Mouse (Mus musculus) brain, embryonic 18.5 days (tissue): ENCODE results near the gene Olfr1414.
"Not testable (repeated sequence)": the region's sequence is repeated elsewhere in the genome, so short reads cannot be mapped to it uniquely, and the experiment has no call there.

ENCODE experiments used
- DNase-seq: peaks from one replicate; pipeline ENCODE4 v3.0.0-alpha.2; 2012; ENCODE audit warnings: low read depth, low spot score

Olfr1414 gene

DNA sequence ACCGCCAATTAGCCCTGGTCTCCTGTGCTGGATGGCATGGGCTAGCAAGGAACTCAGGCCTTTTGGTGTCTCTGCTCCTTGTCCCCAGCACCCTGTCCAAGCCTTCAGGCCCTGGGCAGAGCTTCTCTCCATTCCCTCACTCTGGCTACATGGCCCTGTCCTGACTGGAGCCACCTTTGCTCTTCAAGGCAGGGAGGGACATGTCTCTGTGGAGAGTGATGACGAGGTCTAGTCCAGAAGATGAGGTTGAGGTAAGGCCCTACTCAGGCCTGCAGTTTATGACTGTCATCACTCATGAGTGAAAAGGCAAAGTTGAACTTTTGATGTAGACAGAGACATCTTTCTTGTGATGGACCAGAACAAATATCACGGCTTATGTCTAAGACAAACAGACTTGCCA lies at the start of gene Olfr1414:
Gene Olfr1414 (minus strand): TSS at position 101 of the 400 bp plus-strand sequence.
- DNase-seq, result no peak

DNA sequence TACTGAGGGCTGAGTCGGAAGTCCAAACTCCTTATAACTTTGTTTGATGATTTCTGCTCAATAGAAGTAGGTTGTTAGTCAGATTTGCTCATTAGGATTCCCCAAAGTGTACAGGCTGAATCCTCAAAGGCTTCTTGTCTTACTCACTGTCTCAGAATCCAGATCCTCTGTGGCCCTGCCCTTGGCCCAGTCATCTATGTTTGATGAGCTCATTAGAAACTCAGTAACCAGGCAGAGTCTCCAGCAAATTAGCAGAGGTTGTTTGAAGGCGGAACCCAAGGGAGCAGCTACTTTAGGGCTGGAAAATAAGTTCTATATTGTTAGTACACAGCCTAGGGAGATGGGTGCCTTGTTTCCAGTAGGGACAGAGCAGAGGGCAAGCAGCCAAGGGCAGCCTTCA lies 27.5 kb upstream of the Olfr1414 start:
- DNase-seq, result no peak

DNA sequence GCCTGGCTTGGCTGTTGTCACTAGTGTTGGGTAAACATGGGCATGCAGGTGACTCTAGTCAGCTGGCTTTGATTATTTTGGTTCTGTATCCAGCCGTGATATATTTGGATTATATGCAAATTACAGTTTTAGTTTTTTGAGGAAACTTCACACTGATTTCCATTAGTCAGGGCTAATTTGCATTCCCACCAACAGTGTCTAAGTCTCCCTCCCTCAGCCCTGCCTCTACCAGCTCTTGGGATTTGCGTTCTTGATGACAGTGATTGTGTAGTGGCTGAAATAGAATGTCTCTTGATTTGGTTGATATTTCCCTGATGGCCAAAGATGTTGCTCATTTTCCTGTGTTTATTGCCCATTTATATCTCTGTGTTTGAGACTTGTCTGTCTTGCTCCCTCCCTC lies 20.6 kb upstream of the Olfr1414 start:
- DNase-seq, result peak; percentile 16

DNA sequence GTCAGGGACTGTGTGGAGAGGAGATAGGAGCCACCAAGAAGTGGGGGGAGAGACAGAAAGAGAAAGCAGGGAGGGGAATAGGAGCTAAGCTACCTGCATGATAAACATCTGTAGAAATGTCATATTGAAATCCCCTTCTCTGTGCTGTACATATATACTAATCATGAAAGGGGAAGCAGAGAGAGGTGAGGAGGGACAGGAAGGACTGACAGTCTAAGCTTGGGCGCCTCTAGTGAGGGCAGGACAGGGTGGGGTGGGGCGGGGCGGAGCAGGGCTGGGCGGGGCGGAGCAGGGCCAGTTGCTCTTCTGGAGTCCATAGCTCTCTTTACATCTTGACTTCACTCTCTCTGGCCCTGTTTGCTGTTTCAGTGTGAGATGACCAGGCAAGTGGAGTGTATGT lies 18.5 kb upstream of the Olfr1414 start:
- DNase-seq, result no peak

DNA sequence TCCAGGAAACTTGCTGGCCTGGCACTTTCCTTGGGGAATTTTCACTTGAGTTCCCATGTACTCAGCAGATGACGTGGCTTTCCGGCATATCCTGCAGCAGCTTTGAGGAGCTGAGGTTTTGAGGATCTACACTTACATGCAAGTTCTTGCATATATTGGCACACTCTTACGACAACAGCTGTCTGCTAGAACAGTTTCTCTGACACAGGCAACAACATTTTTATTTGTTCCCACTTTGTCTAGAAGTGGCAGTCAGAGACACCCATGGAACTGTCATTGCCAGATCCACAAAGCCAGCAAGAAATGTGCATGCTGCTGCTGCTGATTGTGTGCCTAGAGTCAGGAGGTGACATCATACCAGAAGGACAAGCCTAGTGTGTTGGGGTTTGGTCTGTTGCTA lies 5.3 kb upstream of the Olfr1414 start:
- DNase-seq, result no peak

DNA sequence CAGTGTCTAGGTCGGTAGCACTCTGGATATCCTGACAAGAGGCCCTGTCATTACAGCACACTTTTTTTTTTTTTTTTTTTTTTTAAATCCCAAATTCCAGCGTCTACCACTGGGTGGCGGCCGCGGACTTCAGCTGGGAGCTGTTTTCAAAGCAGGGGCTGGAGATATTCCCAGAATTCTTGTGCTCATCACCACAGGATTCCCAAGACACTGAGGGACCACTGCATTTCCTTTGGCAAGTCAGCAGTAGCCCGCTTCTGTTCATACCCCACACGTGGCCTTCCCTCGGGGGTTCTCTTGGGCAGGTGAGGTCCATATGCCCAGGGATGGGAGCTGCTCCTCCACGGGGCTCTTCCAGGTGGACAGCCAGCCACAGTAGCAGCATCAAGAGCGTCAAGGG lies 2.9 kb upstream of the Olfr1414 start:
- peak; percentile 58 for DNase-seq

DNA sequence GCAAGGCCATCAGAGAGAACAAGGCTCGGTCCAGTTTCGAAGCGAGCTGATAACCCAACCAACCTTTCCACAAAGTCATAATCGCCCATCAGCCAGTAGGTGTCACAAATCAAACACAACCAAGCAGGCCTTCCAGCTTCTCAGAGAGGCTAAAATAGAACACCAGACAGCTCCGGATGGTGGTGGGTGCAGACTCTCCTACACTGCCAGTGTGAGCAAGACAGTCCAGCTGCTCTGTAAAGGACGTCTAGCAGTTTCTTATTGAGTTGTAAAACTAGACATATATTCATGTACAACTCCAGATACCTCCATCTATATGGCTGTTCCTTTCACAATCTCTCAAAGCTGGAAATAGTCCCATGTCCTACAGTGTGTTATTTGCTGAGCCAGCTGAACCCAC lies 585 bp upstream of the Olfr1414 start:
- DNase-seq, result no peak

DNA sequence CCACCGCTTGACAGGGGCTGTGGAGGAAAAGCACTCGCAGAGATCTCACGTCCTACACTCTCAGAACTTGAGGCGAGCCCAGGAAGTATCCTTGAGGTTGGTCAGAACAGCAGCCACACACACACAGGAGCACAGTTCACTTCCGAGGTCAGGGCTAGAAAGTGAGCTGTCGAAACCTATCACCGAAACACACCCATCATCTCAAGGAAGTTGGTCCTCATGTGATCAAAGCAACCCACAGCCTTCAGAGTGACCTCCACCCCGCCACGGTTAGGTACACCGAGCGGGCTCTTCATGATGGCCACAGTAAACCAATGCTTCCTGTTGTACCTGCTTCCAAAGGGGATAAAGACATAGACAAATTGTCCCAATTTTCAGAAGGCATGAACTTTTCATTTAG lies 3.1 kb downstream of the Olfr1414 start:
- no peak for DNase-seq

DNA sequence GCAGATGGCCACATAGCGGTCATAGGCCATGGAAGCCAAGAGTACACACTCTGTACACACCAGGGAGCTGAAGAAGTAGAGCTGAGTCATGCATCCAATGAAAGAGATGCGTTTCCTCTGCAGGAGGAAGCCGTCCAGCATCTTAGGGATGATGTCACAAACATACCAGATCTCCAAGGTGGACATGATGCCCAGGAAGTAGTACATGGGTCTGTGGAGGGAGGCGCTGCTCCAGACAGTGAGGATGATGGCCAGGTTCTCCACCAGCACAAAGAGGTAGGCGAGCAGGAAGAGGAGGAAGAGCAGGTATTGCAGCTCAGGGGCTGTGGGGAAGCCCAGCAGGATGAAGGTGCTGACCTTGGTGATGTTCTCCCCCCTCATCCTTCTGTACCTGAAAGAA lies 6.8 kb downstream of the Olfr1414 start:
- DNase-seq, result not testable (repeated sequence)

DNA sequence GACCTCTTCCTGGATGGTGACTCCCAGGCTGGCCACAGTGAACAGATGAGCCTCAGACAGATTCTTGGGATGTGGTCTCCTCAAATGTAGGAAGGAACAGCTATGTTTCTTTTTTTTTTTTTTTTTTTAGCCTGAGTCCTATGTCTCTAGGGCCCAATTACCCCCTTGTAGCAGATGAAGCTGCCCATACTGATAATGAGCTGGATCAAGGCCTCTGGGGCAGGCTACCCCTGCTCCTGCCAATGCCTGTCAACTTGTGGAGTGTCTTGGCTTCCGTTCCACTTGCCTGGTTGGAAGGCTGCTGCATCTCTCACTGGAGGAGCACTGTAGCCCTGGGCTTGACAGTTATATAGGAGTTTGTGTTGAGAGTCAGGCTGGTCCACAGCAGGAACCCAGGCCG lies 22.5 kb downstream of the Olfr1414 start, which contains the start of gene Olfr1415:
Gene Olfr1415 (minus strand): TSS at position 101 of the 400 bp plus-strand sequence.
- DNase-seq, result no peak

DNA sequence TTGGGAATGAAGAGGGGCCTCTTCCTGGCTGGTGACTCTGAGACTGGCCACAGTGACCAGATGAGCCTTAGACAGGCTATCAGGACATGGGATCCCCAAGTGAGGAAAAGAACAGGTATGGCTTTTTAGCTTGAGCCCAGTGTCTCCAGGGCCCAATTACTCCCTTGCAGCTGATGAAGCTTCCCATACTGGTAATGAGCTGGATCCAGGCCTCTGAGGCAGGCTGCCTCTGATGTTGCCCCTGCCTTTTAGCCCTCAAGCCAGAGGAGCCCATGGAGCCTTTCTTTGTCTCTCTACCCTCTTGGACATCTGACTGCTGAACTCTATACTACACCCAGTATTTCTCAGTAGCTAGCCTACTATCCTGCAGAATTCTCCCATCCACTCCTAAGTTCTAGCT lies 33.4 kb downstream of the Olfr1414 start, which contains the start of gene Olfr1416:
Gene Olfr1416 (minus strand): TSS at position 101 of the 400 bp plus-strand sequence.
- DNase-seq, result no peak

DNA sequence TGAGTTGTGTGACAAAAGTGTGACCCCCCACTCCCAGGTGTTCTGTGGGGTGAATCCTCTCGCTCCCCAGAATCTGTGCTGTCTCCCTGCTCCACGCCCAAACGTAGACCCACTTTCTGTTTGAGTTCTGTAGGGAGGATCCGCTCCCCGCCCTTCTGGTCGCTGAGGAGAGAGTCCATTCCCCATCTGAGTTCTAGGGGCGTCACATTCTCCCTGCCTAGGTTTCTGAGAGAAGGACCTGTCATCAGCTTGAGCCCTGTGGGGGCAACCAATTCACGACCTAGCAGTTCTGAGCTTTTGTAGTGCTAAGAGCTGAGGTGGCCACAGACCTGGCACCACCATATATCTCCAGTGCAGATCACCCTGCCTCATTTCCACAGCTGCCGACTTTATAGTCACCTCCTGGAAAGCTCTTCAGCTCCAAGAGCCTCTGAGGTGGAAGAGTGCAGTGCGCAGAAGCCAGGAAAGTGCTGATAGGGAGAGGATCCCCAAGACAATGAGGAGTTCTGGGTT lies 44.3 kb downstream of the Olfr1414 start:
- DNase-seq, result no peak

DNA sequence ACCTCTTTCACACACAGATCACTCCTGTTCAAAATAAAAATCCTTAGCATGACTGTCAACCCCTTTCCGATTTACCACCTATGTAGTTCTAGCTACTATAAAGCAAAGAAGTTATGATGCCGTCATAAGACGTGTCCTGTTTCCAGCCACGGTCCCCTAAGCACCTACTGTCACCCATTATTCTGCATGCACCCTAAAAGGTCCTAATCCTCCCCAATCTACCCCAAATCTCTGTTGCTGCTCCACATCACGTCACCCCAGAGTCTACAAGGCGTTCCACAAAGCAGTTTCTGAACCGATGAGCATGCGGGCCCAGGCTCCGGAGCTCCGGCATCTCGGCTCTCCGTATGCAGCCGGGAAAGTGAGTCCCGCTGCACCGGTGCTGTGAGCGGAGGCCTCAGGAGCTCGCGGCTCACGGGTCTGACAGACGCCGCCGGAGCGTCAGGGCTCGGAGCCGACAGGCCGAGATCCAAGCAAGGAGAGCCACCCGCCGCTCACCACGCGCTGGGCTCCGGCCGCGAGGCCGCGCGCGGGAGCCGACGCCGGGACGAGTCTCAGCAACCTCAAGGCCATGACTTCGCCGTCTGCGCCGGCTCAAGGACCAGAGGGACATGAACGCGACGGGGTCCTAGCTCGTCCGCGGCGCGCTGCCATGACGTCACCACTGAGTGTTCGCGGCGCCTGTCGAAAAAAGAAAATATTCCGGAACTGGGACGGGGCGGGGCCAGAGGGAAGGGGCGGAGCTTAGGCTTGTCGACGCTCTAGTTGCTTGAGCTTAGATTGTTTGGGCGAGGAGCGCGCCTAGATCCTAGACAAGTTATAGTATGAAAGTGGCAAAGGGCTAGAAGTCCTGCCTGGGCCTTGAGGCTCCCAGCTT lies 45.1 kb downstream of the Olfr1414 start, which contains the start of gene Ndufa10:
Gene Ndufa10 (minus strand): TSS at position 696 of the 877 bp plus-strand sequence.
- peak; percentile 78 for DNase-seq

DNA sequence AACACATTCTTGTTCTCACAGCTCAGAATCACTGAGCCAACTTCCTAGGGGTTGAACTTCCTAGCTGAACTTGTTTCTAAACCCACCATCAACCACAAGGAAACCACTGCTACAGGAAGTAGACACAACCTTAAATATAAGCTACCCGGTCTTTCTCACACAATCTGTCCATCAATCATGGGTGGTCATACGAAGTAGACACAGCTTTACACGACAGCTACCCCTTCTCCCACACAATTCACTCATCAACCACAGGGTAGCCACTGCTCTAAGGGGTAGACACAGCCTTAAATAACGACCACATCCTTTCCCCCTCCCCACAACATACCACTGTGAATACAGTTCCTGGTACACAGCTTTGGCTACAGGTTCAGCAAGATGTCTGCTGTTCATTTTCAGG lies 49.6 kb downstream of the Olfr1414 start:
- DNase-seq, result no peak

DNA sequence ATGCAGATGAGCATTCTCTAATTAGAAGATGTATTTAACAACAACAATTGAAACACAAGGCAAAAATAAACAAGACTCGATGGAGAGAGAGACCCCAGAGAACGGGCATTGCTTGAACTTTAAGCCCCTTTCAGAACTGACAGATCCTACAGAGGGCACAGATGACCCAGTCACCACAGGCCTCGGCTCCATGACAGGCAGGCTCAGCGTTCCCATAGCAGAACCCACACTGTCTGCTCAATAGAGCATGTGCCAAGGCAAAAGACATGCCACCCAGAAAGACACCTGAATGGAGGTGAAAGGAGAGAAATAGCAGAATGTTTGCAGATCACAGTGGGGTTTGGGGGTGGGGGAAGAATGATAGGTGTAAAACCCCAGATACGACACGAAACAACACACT lies 60.0 kb downstream of the Olfr1414 start:
- DNase-seq, result no peak

DNA sequence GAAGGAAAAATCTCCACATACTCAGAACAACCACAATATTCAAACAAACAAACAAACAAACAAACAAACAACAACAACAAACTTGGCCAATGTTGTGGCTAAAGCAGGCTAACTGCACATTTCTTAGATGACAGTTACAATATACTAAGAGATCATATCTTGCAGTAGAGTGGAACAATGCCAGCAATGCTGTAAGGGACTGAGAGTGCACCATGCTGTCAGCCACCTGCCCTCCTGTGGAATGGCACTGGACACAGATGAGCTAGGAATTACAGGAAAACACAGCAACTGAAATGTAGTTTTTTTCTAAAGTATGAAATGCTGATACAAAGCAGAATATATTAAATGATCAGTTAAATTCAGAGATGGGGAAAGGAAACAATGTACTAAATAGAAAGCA lies 60.7 kb downstream of the Olfr1414 start:
- DNase-seq, result no peak
